Mouse (Mus musculus) stomach, embryonic 14.5 days (tissue): ENCODE measurements around the gene Setd5. TPM values are rescaled to one million over a fixed set of nuclear protein-coding genes. Genes with fewer than 3 reads are reported as not detected.
A peak's percentile ranks its signal among the peaks of the same experiment; 100 is the strongest.

Experiments used
- ATAC-seq: fragments of 200-750 bp; cut with Nextera tagmentation; 2 replicates; pipeline ENCODE4 v1.8.0; 2017; ENCODE audit warnings: low read depth, moderate TSS enrichment; ENCODE audit not compliant: insufficient number of reproducible peaks, insufficient read depth, low FRiP score
- H3K27ac ChIP-seq: fragments of 300-500 bp; sonication (generic); 2 replicates; pipeline ENCODE4 v1.5.1; 2014; ENCODE audit warnings: mild to moderate bottlenecking, low read length, moderate library complexity, mixed read lengths
- H3K27me3 ChIP-seq: fragments of 300-500 bp; sonication (generic); 2 replicates; pipeline ENCODE4 v1.6.1; 2014; ENCODE audit warnings: low read length, control low read depth, mixed read lengths; ENCODE audit not compliant: control insufficient read depth, insufficient read depth
- H3K36me3 ChIP-seq: fragments of 300-500 bp; sonication (generic); 2 replicates; pipeline ENCODE4 v1.6.1; 2014; ENCODE audit warnings: mild to moderate bottlenecking, control low read depth, low read length, moderate library complexity, mixed read lengths; ENCODE audit not compliant: control insufficient read depth, insufficient read depth
- H3K4me1 ChIP-seq: fragments of 300-500 bp; sonication (generic); 2 replicates; pipeline ENCODE4 v1.6.1; 2014; ENCODE audit warnings: low read length, control low read depth, mixed read lengths; ENCODE audit not compliant: control insufficient read depth, insufficient read depth
- H3K4me2 ChIP-seq: fragments of 300-500 bp; sonication (generic); replicated peaks from 2 replicates; pipeline ENCODE4 v1.6.1; 2014; ENCODE audit warnings: low read depth, low read length, control low read depth
- H3K4me3 ChIP-seq: fragments of 300-500 bp; sonication (generic); 2 replicates; pipeline ENCODE4 v1.5.1; 2014; ENCODE audit warnings: low read depth, low read length, control low read depth
- H3K9ac ChIP-seq: fragments of 300-500 bp; sonication (generic); replicated peaks from 2 replicates; pipeline ENCODE4 v1.6.1; 2014; ENCODE audit warnings: low read depth, mild to moderate bottlenecking, control low read depth, low read length, moderate library complexity, mixed read lengths
- H3K9me3 ChIP-seq: fragments of 300-500 bp; sonication (generic); 2 replicates; pipeline ENCODE4 v1.6.1; 2016; ENCODE audit warnings: low read depth, low read length, control low read depth; ENCODE audit not compliant: control insufficient read depth
- WGBS: fragments of 180-500 bp; shearing (Covaris S2); extraction: QIAGEN DNeasy Blood & Tissue Kit; methylation state at CpG from one replicate; pipeline ENCODE4 v1.1.7; 2014; 5-methylcytosine and 5-hydroxymethylcytosine counted together
- polyA plus RNA-seq: library from polyadenylated mRNA; unstranded; fragments of >200 nt; fragmentation: Nextera tagmentation; extraction: Ambion mirVana; gene quantifications from 2 replicates; pipeline ENCODE4 v1.2.1, GENCODE M21; 2014

Gene Setd5
- polyA plus RNA-seq, 1 experiment from 2014 or later, result 123 TPM

DNA sequence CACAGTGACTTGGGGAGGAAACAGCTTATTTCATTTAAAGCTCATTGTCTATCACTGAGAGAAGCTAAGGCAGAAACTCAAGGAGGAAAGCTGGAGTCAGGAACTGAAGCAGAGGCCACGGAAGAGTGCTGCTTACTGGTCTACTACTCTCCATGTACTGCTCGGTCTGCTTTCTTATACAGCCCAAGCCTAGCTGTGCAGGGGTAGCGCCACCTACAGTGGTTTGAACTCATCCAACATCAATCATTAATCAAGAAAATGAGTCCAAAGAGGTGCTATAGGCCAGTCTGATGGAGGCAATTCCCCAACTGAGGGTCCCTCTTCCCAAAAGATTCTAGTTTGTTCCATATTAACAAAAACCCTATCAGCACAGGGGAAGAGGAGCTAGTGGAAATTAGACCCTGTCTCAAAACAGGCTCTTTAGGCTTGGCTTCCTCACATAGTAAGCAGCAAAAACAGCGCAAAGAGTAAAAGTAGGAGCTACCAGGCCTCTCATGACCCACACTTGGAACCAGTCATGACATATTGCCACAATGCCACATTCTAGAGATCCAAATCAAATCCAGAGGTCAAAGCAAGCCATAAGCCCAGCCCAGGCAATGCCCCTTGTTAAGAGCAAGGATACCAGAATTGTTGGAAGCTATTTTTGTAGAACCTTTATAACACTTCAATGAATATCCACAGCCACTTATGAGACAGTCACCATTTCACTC is 40.5 kb upstream of the Setd5 start:
- no peak for ATAC-seq
- WGBS, result 68% methylated on average over 4 of the region's 4 CpGs

DNA sequence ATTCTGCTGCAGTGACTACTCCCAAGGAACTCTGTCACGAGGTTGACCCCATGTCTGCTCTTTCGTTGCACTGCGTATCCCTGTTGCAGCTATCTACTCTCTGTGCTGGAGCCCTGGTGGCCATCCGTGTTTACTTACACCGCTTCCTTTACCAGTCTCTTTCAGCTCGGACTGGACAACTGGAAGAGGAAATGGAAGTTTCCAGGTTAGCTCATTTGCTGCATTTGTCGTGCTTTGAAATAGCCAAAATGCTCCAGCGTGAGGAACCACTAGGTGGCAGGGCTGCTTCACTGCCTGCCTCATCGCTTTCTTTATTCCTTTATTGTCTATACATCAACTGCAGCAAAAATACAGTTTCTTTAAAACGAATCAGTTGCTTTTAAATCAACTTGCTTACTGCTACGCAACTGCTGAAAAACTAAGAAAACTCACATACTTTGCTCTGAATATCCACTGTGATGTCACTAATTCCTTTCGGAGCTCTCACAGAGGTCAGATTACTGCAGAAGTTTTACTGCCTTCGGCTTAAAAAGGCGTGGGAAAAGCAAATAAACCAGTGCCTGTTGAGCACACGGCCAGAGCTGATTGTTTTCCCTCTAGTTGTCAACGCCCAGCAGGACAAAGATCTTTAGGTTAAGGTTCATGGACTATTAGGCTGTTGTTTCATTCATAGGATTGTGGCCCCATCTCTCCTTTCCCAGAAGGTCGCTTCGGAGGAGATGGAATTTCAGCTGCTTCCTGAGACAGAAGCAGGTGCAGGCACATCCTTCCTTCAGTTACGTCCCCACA is 39.0 kb upstream of the Setd5 start:
- Histone ChIP-seq H3K4me2 (peak overlapping the region; percentile 30), H3K9ac (no peak overlapping the region), H3K36me3 (no peaks in the 10 kb centered on the region), H3K9me3 (no peaks in the 10 kb centered on the region), H3K27ac (peak overlapping the region; percentile 82), H3K4me1 (no peaks in the 10 kb centered on the region), H3K4me3 (peak overlapping the region; percentile 9; the same call in 1 of the 2 replicates), H3K27me3 (no peaks in the 10 kb centered on the region)
- peak; percentile 62; the same call in 1 of the 2 replicates for ATAC-seq
- 5% methylated on average over 19 of the region's 19 CpGs for WGBS

More for the DNA sequence above, 40.5 kb upstream of the Setd5 start:
- Histone ChIP-seq H3K9me3 (no peaks in the 10 kb centered on the region), H3K27me3 (no peaks in the 10 kb centered on the region), H3K4me1 (no peaks in the 10 kb centered on the region), H3K4me2 (no peak overlapping the region), H3K9ac (no peak overlapping the region), H3K27ac (no peak overlapping the region), H3K4me3 (no peak overlapping the region), H3K36me3 (no peaks in the 10 kb centered on the region)

DNA sequence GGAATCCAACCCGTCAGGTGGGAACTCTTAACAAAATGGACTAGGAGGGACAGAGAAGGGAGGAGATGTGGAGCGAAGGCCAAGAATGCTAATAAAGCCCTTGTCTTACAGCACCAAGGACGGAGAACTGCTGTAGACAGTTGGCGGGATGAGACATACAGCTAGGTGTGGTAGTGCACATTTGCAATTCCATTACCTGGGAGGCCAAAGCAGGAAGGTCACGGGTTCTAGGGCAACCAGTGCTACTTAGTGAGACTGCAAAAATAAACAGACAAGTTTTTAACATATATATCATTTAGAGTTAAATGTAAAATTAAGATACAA is 38.5 kb upstream of the Setd5 start:
- H3K4me1 ChIP-seq, result no peaks in the 10 kb centered on the region
- no peaks in the 10 kb centered on the region for H3K36me3 ChIP-seq
- H3K9ac ChIP-seq, result no peak overlapping the region
- peak overlapping the region; percentile 30 for H3K4me2 ChIP-seq
- H3K4me3 ChIP-seq, result no peak overlapping the region; the same call in 1 of the 2 replicates
- ATAC-seq, result peak; percentile 15; the same call in 1 of the 2 replicates
- no peaks in the 10 kb centered on the region for H3K27me3 ChIP-seq
- peak overlapping the region; percentile 82 for H3K27ac ChIP-seq
- 37% methylated on average over 5 of the region's 5 CpGs for WGBS
- H3K9me3 ChIP-seq, result no peaks in the 10 kb centered on the region

DNA sequence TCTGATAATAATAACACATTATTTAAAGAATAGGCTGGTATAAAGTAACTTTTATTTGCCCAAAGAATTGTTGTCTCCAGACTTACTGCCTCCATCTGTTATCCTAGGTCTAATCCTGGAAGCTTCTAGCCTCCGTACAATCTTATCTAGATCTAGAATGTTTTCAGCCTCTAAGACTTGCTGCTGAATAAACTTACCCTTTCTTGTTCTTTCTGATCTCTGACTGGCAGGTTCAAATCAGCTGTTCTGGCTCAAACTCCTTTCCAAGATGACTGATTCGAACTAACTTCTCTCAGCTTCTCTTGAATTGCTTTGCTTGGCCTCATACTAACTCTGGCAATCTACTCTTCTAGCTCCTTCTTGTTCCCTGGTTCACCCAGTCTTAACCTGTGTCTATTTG is 36.8 kb upstream of the Setd5 start:
- H3K9ac ChIP-seq, result no peak overlapping the region
- WGBS, result 75% methylated on average over 2 of the region's 2 CpGs
- H3K36me3 ChIP-seq, result no peaks in the 10 kb centered on the region
- H3K27ac ChIP-seq, result no peak overlapping the region
- ATAC-seq, result no peak
- H3K27me3 ChIP-seq, result no peaks in the 10 kb centered on the region
- no peak overlapping the region for H3K4me3 ChIP-seq
- no peaks in the 10 kb centered on the region for H3K9me3 ChIP-seq
- H3K4me2 ChIP-seq, result no peak overlapping the region
- H3K4me1 ChIP-seq, result 0 out of 2 replicates have a peak, but pooled peaks cover 3% of the 10 kb centered on the region

DNA sequence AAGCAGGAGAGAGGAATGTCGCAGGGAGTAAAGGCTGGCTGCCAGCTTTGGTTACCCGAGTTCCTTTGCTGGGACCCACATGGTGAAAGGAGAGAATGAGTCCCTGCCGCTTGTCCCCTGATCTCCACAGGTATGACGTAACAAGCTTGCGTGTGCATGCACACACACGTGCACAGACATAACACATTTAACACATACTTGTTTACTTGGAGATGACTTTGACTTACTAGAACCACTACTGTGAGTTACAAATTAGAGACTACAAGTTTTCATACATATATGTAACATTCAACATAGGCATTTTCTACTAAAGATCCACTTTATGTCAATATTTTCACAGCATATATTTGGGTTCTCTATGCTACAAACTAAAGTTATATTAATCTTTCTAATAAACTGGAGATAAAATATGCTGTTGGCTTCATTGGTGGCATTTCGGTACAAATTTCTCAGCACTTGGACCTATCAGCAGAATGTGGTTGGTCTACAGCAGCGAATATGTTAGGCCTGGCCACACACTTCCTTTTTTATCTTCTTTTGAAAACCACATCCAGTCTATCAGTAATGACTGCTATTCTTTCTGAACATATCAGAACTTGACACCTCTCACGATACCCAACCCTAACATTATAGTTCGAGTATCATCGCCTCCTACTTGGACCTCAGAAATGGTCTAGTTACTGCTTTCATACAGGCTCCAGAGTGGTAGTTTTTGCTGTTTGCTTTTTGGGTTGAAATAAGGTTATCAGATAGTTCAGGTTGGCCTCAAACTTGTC is 35.8 kb upstream of the Setd5 start:
- Histone ChIP-seq H3K27me3 (no peaks in the 10 kb centered on the region), H3K4me2 (no peak overlapping the region), H3K36me3 (no peaks in the 10 kb centered on the region), H3K9me3 (no peaks in the 10 kb centered on the region), H3K4me3 (no peak overlapping the region), H3K27ac (no peak overlapping the region), H3K4me1 (0 out of 2 replicates have a peak, but pooled peaks cover 3% of the 10 kb centered on the region), H3K9ac (no peak overlapping the region)
- 82% methylated on average over 11 of the region's 11 CpGs for WGBS
- no peak for ATAC-seq

DNA sequence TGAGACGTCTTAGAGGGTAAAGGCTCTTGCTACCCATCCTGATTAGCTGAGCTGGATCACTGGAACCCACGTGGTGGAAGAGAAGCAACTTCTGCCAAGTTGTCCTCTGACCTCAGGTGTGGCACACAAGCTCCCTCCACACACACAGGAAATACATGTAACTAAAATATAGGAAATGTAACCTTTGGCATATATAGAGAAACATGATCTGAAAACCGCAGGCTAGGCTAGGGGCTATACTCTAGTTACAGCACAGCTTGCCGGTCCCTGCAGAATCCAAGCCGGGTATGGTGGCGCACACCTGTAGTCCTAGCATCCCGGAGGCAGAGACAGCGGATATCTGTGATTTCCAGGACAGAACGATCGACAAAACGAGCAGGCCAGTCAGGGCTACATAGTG is 31.6 kb upstream of the Setd5 start:
- Histone ChIP-seq H3K4me3 (peak overlapping the region; percentile 76), H3K4me2 (peak overlapping the region; percentile 85), H3K27ac (peak overlapping the region; percentile 89), H3K36me3 (peaks cover 13% of the 10 kb centered on the region; the same call in 1 of the 2 replicates), H3K9ac (peak overlapping the region; percentile 67), H3K9me3 (no peaks in the 10 kb centered on the region), H3K4me1 (peaks cover 10% of the 10 kb centered on the region; the same call in 1 of the 2 replicates), H3K27me3 (no peaks in the 10 kb centered on the region)
- ATAC-seq, result no peak
- under 1% methylated on average over 11 of the region's 11 CpGs for WGBS

DNA sequence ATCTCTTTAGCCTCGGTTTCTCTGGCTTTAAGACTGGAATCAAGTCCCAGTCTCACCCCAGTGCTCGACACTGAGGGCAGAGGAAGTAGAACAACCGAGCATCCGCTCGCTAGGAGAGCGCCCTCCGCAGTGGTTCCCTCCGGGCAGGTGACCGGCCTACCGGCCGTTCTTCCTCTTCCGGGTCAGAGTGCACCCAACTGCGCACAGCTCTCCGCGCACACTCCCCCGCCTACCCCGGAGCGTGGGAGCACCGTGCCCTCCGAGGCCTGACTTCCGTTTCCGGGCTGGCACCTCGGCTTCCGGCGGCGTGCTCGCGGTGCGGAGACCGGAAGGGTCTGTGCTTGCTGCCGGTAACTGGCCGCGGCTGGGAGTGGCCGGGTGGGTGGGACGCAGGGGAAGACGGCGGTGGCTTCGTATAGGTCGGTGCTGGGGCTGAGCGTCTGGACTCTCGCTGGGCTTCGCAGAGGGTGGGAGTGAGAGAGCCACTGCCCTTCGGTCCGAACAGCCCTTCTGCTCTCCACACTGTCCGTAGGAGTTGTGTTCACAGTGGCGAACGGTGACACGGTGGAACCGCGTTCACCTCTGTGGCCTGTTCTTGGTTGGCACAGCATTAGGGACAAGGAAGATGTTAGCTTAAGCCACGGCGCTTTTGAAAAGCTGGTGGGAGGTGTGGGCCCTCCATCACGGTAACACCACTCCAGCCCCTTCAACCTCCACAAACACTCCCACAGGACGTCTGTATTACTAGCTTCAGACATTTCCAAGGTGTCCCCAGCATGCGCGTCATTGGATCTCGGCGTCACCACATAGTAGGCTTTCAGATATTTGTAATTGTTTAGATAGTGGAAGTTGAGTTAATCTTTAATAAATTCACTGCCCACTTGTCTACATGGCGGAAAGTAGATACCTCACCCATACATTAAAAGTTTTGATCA is 30.9 kb upstream of the Setd5 start, which contains the start of gene Thumpd3:
Gene Thumpd3, plus strand, starts transcription at position 185 of the 935 bp plus-strand sequence.
- peaks cover 18% of the 10 kb centered on the region for H3K36me3 ChIP-seq
- H3K4me1 ChIP-seq, result peaks cover 10% of the 10 kb centered on the region; the same call in 1 of the 2 replicates
- under 1% methylated on average over 59 of the region's 59 CpGs for WGBS
- H3K9me3 ChIP-seq, result no peaks in the 10 kb centered on the region
- peak within 1 kb of the TSS; percentile 89 for H3K27ac ChIP-seq
- H3K4me3 ChIP-seq, result peak within 1 kb of the TSS; percentile 76
- H3K4me2 ChIP-seq, result peak within 1 kb of the TSS; percentile 85
- peak; percentile 100 for ATAC-seq
- H3K9ac ChIP-seq, result peak within 1 kb of the TSS; percentile 67
- H3K27me3 ChIP-seq, result no peaks in the 10 kb centered on the region
